Mouse (Mus musculus) lung, embryonic 16.5 days (tissue): ENCODE data around the gene Sf3b3. TPM values are rescaled to one million over a fixed set of nuclear protein-coding genes. Genes with fewer than 3 reads are reported as not detected.

Experiments used
- polyA plus RNA-seq: library from polyadenylated mRNA; unstranded; fragments of >200 nt; fragmentation: Nextera tagmentation; extraction: Ambion mirVana; gene quantifications from 2 replicates; pipeline ENCODE4 v1.2.1, GENCODE M21; 2015

The Sf3b3 gene
- polyA plus RNA-seq, 1 experiment from 2014 or later = 140 TPM

Other genes with a start within 250 kb of the Sf3b3 start
- 14.0 and 16.5 TPM in 2 replicates for gene Vac14, start 228.2 kb downstream of the Sf3b3 start, polyA plus RNA-seq
- gene Mtss1l, start 125.3 kb downstream of the Sf3b3 start, polyA plus RNA-seq = 13.2 and 15.5 TPM in 2 replicates
- 4.9 and 6.5 TPM in 2 replicates for gene Il34, start 40.9 kb downstream of the Sf3b3 start, polyA plus RNA-seq
- 73.9 and 74.9 TPM in 2 replicates for gene Cog4, start 187 bp downstream of the Sf3b3 start, polyA plus RNA-seq
- 9.8 and 10.6 TPM in 2 replicates for gene Fuk, start 55.7 kb upstream of the Sf3b3 start, polyA plus RNA-seq
- 17.6 and 19.5 TPM in 2 replicates for gene St3gal2, start 73.1 kb upstream of the Sf3b3 start, polyA plus RNA-seq
- gene Ddx19a, start 151.0 kb upstream of the Sf3b3 start, polyA plus RNA-seq = 12.9 and 13.5 TPM in 2 replicates
- gene Ddx19b, start 185.0 kb upstream of the Sf3b3 start, polyA plus RNA-seq = 6.0 and 7.2 TPM in 2 replicates
- 47.2 and 50.9 TPM in 2 replicates for gene Aars, start 186.4 kb upstream of the Sf3b3 start, polyA plus RNA-seq
- 2.1 and 5.4 TPM in 2 replicates for gene Exosc6, start 209.6 kb upstream of the Sf3b3 start, polyA plus RNA-seq
- not detected in 2 replicates for gene Clec18a, start 245.6 kb upstream of the Sf3b3 start, polyA plus RNA-seq
- gene Pdpr, start 247.8 kb upstream of the Sf3b3 start, polyA plus RNA-seq = 9.2 and 9.6 TPM in 2 replicates